Mouse (Mus musculus): ENCODE results near the gene Nudt21.

DNA sequence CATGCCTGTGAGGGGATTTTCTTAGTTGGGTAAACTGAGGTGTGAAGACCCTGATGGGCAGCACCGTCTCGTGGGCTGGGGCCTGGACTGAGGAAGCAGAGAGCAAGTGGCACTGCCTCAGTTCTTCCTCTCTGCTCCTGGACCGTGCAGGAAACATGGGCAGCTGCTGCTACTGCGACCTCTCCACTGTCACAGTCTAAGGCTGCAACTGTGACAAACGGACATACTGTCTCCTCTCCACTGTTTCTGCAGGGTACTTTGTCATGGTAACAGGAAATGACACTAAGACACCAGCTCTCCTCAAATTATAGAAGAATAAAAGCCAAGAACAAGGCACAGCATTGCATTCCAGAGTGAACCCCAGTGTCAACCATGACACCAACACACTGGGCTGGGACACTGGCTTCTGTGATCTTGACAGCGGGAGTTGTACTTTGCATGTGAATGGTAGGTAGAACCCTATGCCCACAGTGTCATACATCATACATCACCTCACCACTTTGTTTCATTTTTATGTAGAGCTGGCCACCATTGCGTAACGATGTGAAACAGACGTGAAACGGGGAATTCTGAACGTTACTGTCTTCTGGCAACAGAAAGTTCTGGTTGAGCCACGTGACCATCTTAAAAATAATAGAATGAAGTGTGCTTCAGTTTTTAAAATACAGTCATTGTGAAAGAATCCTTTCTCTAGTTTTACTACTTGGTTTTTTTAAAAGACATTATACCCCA, 39.8 kb upstream of the Nudt21 start:
- TF ChIP-seq CTCF (IDR thresholded peaks at IDR 0.05; ENCODE audit: control insufficient read depth, insufficient read depth, insufficient replicate concordance, low read depth, low read length) (no peak), POLR2A (IDR thresholded peaks at IDR 0.05; ENCODE audit: control insufficient read depth, low read depth, low read length) (no peak)
